Mouse (Mus musculus) lung, postnatal 0 days (tissue): ENCODE measurements around the gene Cobll1. TPM values are rescaled to one million over a fixed set of nuclear protein-coding genes. Genes with fewer than 3 reads are reported as not detected.

Experiments used
- ATAC-seq: fragments of 200-750 bp; cut with Nextera tagmentation; 2 replicates; pipeline ENCODE4 v1.8.0; 2017; ENCODE audit warnings: moderate library complexity
- DNase-seq: peaks from one replicate; pipeline ENCODE4 v3.0.0-alpha.2; 2016; ENCODE audit warnings: low spot score
- H3K27ac ChIP-seq: fragments of 300-500 bp; sonication (generic); 2 replicates; pipeline ENCODE4 v1.5.1; 2014; ENCODE audit warnings: antibody characterized with exemption, mild to moderate bottlenecking, low read length, mixed read lengths
- H3K27me3 ChIP-seq: fragments of 300-500 bp; sonication (generic); replicated peaks from 2 replicates; pipeline ENCODE4 v1.6.1; 2014; ENCODE audit warnings: low read length, mixed read lengths; ENCODE audit not compliant: insufficient read depth
- H3K36me3 ChIP-seq: fragments of 300-500 bp; sonication (generic); 2 replicates; pipeline ENCODE4 v1.6.1; 2014; ENCODE audit warnings: low read length, mixed read lengths; ENCODE audit not compliant: insufficient read depth
- H3K4me1 ChIP-seq: fragments of 300-500 bp; sonication (generic); 2 replicates; pipeline ENCODE4 v1.6.1; 2014; ENCODE audit warnings: antibody characterized with exemption, low read depth, low read length, mixed read lengths; ENCODE audit not compliant: insufficient read depth
- H3K4me2 ChIP-seq: fragments of 300-500 bp; sonication (generic); replicated peaks from 2 replicates; pipeline ENCODE4 v1.6.1; 2014; ENCODE audit warnings: low read depth, mild to moderate bottlenecking, low read length, moderate library complexity, mixed read lengths
- H3K4me3 ChIP-seq: fragments of 300-500 bp; sonication (generic); 2 replicates; pipeline ENCODE4 v1.5.1; 2014; ENCODE audit warnings: low read depth, low read length
- H3K9ac ChIP-seq: fragments of 300-500 bp; sonication (generic); replicated peaks from 2 replicates; pipeline ENCODE4 v1.6.1; 2014; ENCODE audit warnings: low read depth, mild to moderate bottlenecking
- H3K9me3 ChIP-seq: fragments of 300-500 bp; sonication (generic); 2 replicates; pipeline ENCODE4 v1.6.1; 2016; ENCODE audit warnings: low read length, mixed read lengths
- CTCF ChIP-seq: IDR thresholded peaks from 2 replicates; pipeline ENCODE4 v1.5.1; 2016; ENCODE audit warnings: antibody characterized with exemption, mild to moderate bottlenecking
- EP300 ChIP-seq: IDR thresholded peaks from 2 replicates; pipeline ENCODE4 v1.6.1; 2016; ENCODE audit warnings: antibody characterized with exemption, mild to moderate bottlenecking, control low read depth
- WGBS: fragments of 180-500 bp; shearing (Covaris S2); extraction: QIAGEN DNeasy Blood & Tissue Kit; methylation state at CpG from one replicate; pipeline ENCODE4 v1.1.7; 2014; 5-methylcytosine and 5-hydroxymethylcytosine counted together
- polyA plus RNA-seq: library from polyadenylated mRNA; unstranded; fragments of >200 nt; fragmentation: Nextera tagmentation; extraction: Ambion mirVana; gene quantifications from 2 replicates; pipeline ENCODE4 v1.2.1, GENCODE M21; 2015

The Cobll1 gene
- polyA plus RNA-seq, 1 experiment from 2014 or later, result 9.4 TPM

DNA sequence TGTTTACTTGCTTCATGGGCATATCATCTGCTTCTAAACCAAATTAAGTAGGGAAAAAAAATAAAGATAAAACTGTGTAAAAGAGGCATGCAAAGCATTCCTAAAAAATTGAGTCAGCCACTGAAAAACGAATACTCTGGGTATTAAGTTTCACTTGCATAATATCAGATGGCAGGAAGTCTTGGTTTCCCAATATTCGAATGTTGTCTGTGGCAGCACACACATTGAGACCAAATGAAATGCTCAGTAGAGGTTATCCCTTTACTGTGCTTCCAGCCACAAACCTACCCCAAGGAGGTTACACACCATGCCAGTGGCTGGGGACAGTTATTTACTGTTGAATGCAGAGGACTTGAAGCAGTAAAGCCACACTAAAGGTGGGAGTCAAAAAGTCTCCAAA is 119.1 kb downstream of the Cobll1 start:
- Histone ChIP-seq H3K27me3 (no peaks in the 10 kb centered on the region), H3K4me1 (no peaks in the 10 kb centered on the region), H3K4me3 (no peak overlapping the region), H3K9ac (no peak overlapping the region), H3K9me3 (no peaks in the 10 kb centered on the region), H3K27ac (peak overlapping the region; percentile 27; the same call in 1 of the 2 replicates), H3K4me2 (no peak overlapping the region), H3K36me3 (no peaks in the 10 kb centered on the region)
- no peak for TF ChIP-seq CTCF
- no peak for TF ChIP-seq EP300
- WGBS, result 33% methylated on average over 2 of the region's 2 CpGs
- ATAC-seq, result no peak
- peak; percentile 42 for DNase-seq

DNA sequence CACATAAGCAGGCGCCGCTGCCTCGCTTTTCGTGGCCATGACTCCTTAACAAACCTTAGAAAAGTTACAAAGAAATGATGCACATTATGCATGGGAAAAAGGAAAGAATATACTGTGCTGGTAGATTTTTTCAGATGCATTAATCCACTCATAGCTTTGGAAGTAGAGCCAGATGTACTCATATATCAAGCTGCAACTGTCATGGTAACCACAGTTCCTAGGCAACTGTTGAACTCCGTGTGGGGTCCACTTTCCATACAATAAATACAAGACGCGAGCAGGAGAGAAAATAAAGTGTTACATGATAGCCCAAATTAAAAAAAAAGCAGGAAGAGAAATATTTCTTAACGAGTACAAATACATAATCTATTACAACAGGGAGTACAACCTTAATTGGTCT is 119.5 kb downstream of the Cobll1 start:
- 35% methylated on average over 8 of the region's 8 CpGs for WGBS
- ATAC-seq (0 out of 2 replicates have a peak, but pooled peaks have one; percentile 6), DNase-seq (no peak)

DNA sequence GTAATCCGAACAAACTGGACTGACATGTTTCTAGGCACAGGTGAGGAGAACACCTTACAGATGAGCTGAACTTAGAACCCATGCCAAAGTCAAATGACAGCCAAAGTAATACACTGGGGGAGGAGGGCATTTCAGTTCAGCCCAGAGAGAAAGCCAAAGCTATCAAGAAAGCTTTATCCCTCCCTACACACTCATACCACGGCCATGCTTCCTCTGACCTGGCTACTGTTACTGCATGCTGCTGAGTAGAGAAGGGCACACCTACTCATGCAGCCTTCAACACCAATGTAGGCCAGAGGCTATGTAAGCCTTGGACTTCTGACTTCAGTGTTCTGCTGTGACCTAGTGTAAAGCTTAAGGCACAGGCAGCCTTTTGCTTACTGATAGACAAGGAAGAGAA is 120.1 kb downstream of the Cobll1 start:
- TF ChIP-seq CTCF (no peak), EP300 (no peak)
- no peaks in the 10 kb centered on the region for H3K4me1 ChIP-seq
- peak overlapping the region; percentile 6; the same call in 1 of the 2 replicates for H3K27ac ChIP-seq
- no peak overlapping the region for H3K4me2 ChIP-seq
- peak; percentile 58 for ATAC-seq
- H3K9ac ChIP-seq, result no peak overlapping the region
- H3K9me3 ChIP-seq, result no peaks in the 10 kb centered on the region
- 69% methylated on average over 2 of the region's 2 CpGs for WGBS
- no peaks in the 10 kb centered on the region for H3K36me3 ChIP-seq
- H3K27me3 ChIP-seq, result no peaks in the 10 kb centered on the region
- DNase-seq, result no peak
- no peak overlapping the region for H3K4me3 ChIP-seq

More for the DNA sequence above, 119.5 kb downstream of the Cobll1 start:
- no peak overlapping the region for H3K27ac ChIP-seq
- H3K4me1 ChIP-seq, result no peaks in the 10 kb centered on the region
- H3K4me2 ChIP-seq, result no peak overlapping the region
- no peak overlapping the region for H3K9ac ChIP-seq
- no peaks in the 10 kb centered on the region for H3K9me3 ChIP-seq
- H3K4me3 ChIP-seq, result no peak overlapping the region
- H3K27me3 ChIP-seq, result no peaks in the 10 kb centered on the region
- TF ChIP-seq CTCF, result no peak
- TF ChIP-seq EP300, result no peak
- H3K36me3 ChIP-seq, result no peaks in the 10 kb centered on the region

DNA sequence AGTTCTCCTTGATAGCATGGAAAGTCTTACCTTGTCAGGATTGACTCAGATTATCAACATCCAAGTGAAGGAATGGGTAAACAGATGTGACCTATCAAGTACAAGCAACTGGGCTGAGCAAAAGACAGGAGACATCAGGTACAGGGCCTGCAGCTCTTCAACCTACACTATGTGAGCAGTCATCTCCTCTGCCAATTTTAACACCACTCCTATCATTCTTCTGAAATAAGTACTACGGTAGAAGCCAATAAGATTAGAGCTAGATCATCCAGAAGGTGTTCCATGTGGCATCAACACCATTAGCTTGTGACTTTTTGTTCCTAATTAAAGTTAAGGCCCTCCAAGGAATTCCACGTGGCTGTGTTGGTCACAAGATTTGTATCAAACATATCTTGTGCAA is 121.3 kb downstream of the Cobll1 start:
- no peak for ATAC-seq
- Histone ChIP-seq H3K4me3 (no peak overlapping the region), H3K27ac (no peak overlapping the region), H3K4me2 (no peak overlapping the region), H3K9ac (no peak overlapping the region), H3K36me3 (no peaks in the 10 kb centered on the region), H3K27me3 (no peaks in the 10 kb centered on the region), H3K9me3 (no peaks in the 10 kb centered on the region), H3K4me1 (no peaks in the 10 kb centered on the region)
- TF ChIP-seq CTCF, result no peak
- TF ChIP-seq EP300, result no peak
- no peak for DNase-seq
- 58% methylated on average over 2 of the region's 2 CpGs for WGBS

DNA sequence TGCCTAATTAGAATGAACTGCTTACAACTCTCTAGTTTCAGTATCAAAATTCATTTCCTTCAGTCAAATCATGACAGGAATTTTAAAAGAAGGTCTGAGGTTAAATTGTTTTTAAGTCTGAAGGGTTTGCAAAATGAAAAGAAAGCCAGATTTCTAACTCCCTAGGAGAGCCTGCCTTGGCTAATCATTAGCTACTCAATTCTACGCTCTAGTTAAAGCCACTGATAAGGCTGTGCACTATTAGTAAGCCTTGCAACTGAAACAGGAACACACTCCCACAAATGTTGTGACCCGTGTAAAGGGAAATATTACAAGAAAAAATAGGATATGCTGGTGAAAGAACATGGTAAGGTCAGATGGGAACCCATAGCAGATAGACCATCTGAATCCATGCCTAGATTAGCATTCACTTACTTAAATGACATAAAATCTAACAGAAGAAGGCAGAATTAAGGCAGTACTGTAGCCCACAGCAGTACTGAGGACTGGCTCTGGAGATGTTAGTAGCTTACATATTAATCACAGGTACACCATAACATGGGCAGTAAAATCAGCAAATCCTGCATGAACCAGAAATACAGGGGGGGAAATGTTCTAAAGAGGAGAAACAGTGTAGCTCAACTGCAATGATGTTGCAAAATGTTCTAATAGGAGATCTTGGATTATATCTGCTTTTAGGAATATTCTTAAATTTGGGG is 122.6 kb downstream of the Cobll1 start:
- TF ChIP-seq CTCF (no peak), EP300 (no peak)
- H3K4me3 ChIP-seq, result no peak overlapping the region
- H3K4me1 ChIP-seq, result no peaks in the 10 kb centered on the region
- H3K27ac ChIP-seq, result 0 out of 2 replicates have a peak overlapping the region, but pooled peaks have one; percentile 4
- H3K4me2 ChIP-seq, result no peak overlapping the region
- ATAC-seq (peak; percentile 35; the same call in 1 of the 2 replicates), DNase-seq (peak; percentile 60)
- no peaks in the 10 kb centered on the region for H3K27me3 ChIP-seq
- no peaks in the 10 kb centered on the region for H3K9me3 ChIP-seq
- H3K9ac ChIP-seq, result no peak overlapping the region
- H3K36me3 ChIP-seq, result no peaks in the 10 kb centered on the region
- WGBS, result 46% methylated on average over 2 of the region's 2 CpGs

DNA sequence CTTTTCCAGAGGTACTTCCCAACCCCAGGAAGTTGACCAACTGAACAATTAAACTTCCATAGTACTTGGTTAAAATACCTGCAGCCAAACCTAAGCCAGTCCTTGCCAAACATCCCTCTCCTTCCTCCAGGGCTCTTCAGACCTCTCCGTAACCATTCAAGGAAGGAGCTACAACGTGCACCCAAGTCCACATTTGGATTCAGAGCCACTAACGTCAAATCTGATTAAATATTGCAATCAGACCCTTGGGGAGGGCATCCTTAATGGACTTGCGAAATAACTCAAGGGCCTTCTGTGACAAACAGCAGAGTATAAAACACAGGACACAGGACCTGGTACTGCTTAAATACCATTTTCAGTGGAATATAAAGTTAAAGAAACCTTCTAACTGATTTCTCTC is 126.0 kb downstream of the Cobll1 start:
- ATAC-seq, result peak; percentile 89

More for the DNA sequence above, 126.0 kb downstream of the Cobll1 start:
- TF ChIP-seq CTCF (no peak), EP300 (peak; percentile 66; the same call in 1 of the 2 replicates)
- Histone ChIP-seq H3K9ac (no peak overlapping the region), H3K27me3 (no peaks in the 10 kb centered on the region), H3K4me1 (no peaks in the 10 kb centered on the region), H3K27ac (no peak overlapping the region), H3K9me3 (no peaks in the 10 kb centered on the region), H3K4me3 (no peak overlapping the region), H3K36me3 (no peaks in the 10 kb centered on the region), H3K4me2 (no peak overlapping the region)
- 57% methylated on average over 4 of the region's 4 CpGs for WGBS
- DNase-seq, result peak; percentile 74
